Comparison of ENCODE assay signal across 8 mouse cellular contexts in genomic region chr2:58155271-58156107, GRCm38 (mm10). TPM values are rescaled to one million over a fixed set of nuclear protein-coding genes. Genes with fewer than 3 reads are reported as not detected.
DNase-seq lines count a peak whose midpoint lies in the region; ATAC-seq and TF ChIP-seq lines count a peak whose summit lies in the region.

No protein-coding gene starts in this region.

- no peaks in the 10 kb centered on the region; the same call in 1 of the 2 replicates for H3K4me1 ChIP-seq in heart, postnatal 0 days (ENCODE audit: control insufficient read depth, insufficient read depth)
- no peaks in the 10 kb centered on the region for H3K4me1 ChIP-seq in MEL (ENCODE audit: control insufficient read depth in 1 of 2, insufficient read depth in 2 of 2, low read length in 2 of 2)
- H3K4me1 ChIP-seq in hindbrain, embryonic 13.5 days (replicated peaks) = peaks cover 6% of the 10 kb centered on the region
- H3K4me1 ChIP-seq in cerebellum, adult 2 months (ENCODE audit: control insufficient read depth, insufficient read depth, low read length) = 0 out of 2 replicates have a peak, but pooled peaks cover 2% of the 10 kb centered on the region

- TF ChIP-seq EP300 in heart, postnatal 0 days (IDR thresholded peaks at IDR 0.05; ENCODE audit: low read depth) = no peak
- TF ChIP-seq EP300 in MEL (IDR thresholded peaks at IDR 0.05; ENCODE audit: low read depth in 1 of 2, low read length in 2 of 2) = no peak

- H3K9me3 ChIP-seq in heart, postnatal 0 days (replicated peaks; ENCODE audit: control insufficient read depth, low read length) = no peaks in the 10 kb centered on the region
- H3K9me3 ChIP-seq in MEL (replicated peaks; ENCODE audit: insufficient read depth, low read length) = no peaks in the 10 kb centered on the region
- no peaks in the 10 kb centered on the region for H3K9me3 ChIP-seq in hindbrain, embryonic 13.5 days

- TF ChIP-seq POLR2A in MEL (IDR thresholded peaks at IDR 0.05; ENCODE audit: control insufficient read depth in 1 of 2, insufficient read depth in 1 of 2, low read depth in 1 of 2, low read length in 2 of 2, poor library complexity in 1 of 2) = no peak
- TF ChIP-seq POLR2A in myocyte (IDR thresholded peaks at IDR 0.05; ENCODE audit: insufficient read length, low read depth) = no peak
- TF ChIP-seq POLR2A in cerebellum, adult 2 months (IDR thresholded peaks at IDR 0.05; ENCODE audit: borderline replicate concordance, insufficient read depth, low read length) = no peak

- no peak for TF ChIP-seq RAD21 in MEL (IDR thresholded peaks at IDR 0.05; ENCODE audit: low read depth, low read length)

- no peak overlapping the region for H3K9ac ChIP-seq in heart, postnatal 0 days (replicated peaks; ENCODE audit: low read depth, low read length)
- no peak overlapping the region for H3K9ac ChIP-seq in MEL (ENCODE audit: control insufficient read depth, low read depth, low read length, poor library complexity, severe bottlenecking)
- H3K9ac ChIP-seq in hindbrain, embryonic 13.5 days = no peak overlapping the region

- no peaks in the 10 kb centered on the region for H3K36me3 ChIP-seq in heart, postnatal 0 days (replicated peaks; ENCODE audit: control insufficient read depth, insufficient read depth, low read length)
- H3K36me3 ChIP-seq in MEL (ENCODE audit: control insufficient read depth in 1 of 2, insufficient read depth in 2 of 2, low read length in 2 of 2) (no peaks in the 10 kb centered on the region), myocyte (ENCODE audit: control insufficient read depth, insufficient read depth) (no peaks in the 10 kb centered on the region)
- no peaks in the 10 kb centered on the region for H3K36me3 ChIP-seq in hindbrain, embryonic 13.5 days

- no peak for TF ChIP-seq CTCF in heart, postnatal 0 days (IDR thresholded peaks at IDR 0.05; ENCODE audit: low read depth)
- TF ChIP-seq CTCF in MEL (IDR thresholded peaks at IDR 0.05 in 2 of 3, conservative IDR thresholded peaks at IDR 0.05 in 1 of 3; ENCODE audit: control insufficient read depth in 1 of 3, insufficient read depth in 1 of 3, low read depth in 2 of 3, low read length in 3 of 3, poor library complexity in 1 of 3, severe bottlenecking in 1 of 3) = no peak
- no peak for TF ChIP-seq CTCF in cerebellum, adult 2 months (IDR thresholded peaks at IDR 0.05; ENCODE audit: borderline replicate concordance, insufficient read depth, low read depth, low read length)

- H3K4me2 ChIP-seq in heart, postnatal 0 days (ENCODE audit: low read depth, low read length) = peak overlapping the region; percentile 38; the same call in 1 of the 2 replicates
- H3K4me2 ChIP-seq in hindbrain, embryonic 13.5 days = no peak overlapping the region
- H3K4me2 ChIP-seq in myocyte (ENCODE audit: low read depth) = peak overlapping the region; percentile 24

- intact Hi-C loops in heart, postnatal 14 days (cut with DNase I) = no loop called here

- DNase-seq in heart, postnatal 0 days (ENCODE audit: low spot score) = no peak
- DNase-seq in heart, postnatal 14 days = no peak
- DNase-seq in MEL (ENCODE audit: low read depth, low spot score) = peak; percentile 7
- DNase-seq in cerebellum, adult 9-10 months = no peak
- no peak for DNase-seq in cerebellum, adult 2 months
- no peak for DNase-seq in layer of hippocampus, adult 9-10 months (ENCODE audit: low spot score)

- ATAC-seq in heart, postnatal 0 days (ENCODE audit: insufficient read depth, low read depth) = no peak
- ATAC-seq in hindbrain, embryonic 13.5 days (ENCODE audit: low FRiP score) = peak; percentile 63

- peak overlapping the region; percentile 4; the same call in 1 of the 2 replicates for H3K4me3 ChIP-seq in heart, postnatal 0 days (ENCODE audit: low read depth, low read length)
- H3K4me3 ChIP-seq in MEL (ENCODE audit: control insufficient read depth in 1 of 2, insufficient read depth in 1 of 2, low read depth in 2 of 2, low read length in 2 of 2) (peak overlapping the region in 1 of 2 experiments; percentile 43; a peak in 2 of 4 replicates), myocyte (no peak overlapping the region)
- H3K4me3 ChIP-seq in hindbrain, embryonic 13.5 days = no peak overlapping the region
- H3K4me3 ChIP-seq in cerebellum, adult 2 months (replicated peaks; ENCODE audit: insufficient read depth, low read depth, low read length) = no peak overlapping the region

- no peaks in the 10 kb centered on the region for H3K79me2 ChIP-seq in MEL (ENCODE audit: control insufficient read depth, insufficient read depth, low read length, poor library complexity)
- no peaks in the 10 kb centered on the region for H3K79me2 ChIP-seq in myocyte (ENCODE audit: control insufficient read depth, insufficient read depth)

- H3ac ChIP-seq in myocyte (ENCODE audit: control insufficient read depth, insufficient read length) = no peak overlapping the region

- H3K27ac ChIP-seq in heart, postnatal 0 days (ENCODE audit: low read depth) = peak overlapping the region; percentile 50; the same call in 1 of the 2 replicates
- H3K27ac ChIP-seq in MEL (ENCODE audit: control insufficient read depth, low read depth, low read length) = no peak overlapping the region
- H3K27ac ChIP-seq in hindbrain, embryonic 13.5 days = no peak overlapping the region
- no peak overlapping the region for H3K27ac ChIP-seq in cerebellum, adult 2 months (ENCODE audit: insufficient read depth, low read length)

- H3K27me3 ChIP-seq in heart, postnatal 0 days (ENCODE audit: control insufficient read depth, insufficient read depth, low read length) = no peaks in the 10 kb centered on the region
- no peaks in the 10 kb centered on the region for H3K27me3 ChIP-seq in MEL (ENCODE audit: control insufficient read depth in 1 of 2, insufficient read depth in 2 of 2, low read length in 2 of 2)
- H3K27me3 ChIP-seq in hindbrain, embryonic 13.5 days = no peaks in the 10 kb centered on the region
- no peaks in the 10 kb centered on the region for H3K27me3 ChIP-seq in myocyte (ENCODE audit: control insufficient read depth, insufficient read depth, insufficient read length)
- H3K27me3 ChIP-seq in cerebellum, adult 2 months (ENCODE audit: control insufficient read depth, insufficient read depth, low read length) = no peaks in the 10 kb centered on the region

- 57% methylated on average over 7 of the region's 7 CpGs for WGBS in heart, postnatal 0 days
- WGBS in hindbrain, embryonic 13.5 days = 66% methylated on average over 7 of the region's 7 CpGs
- WGBS in cerebellum, adult 2 months = 65% methylated on average over 7 of the region's 7 CpGs

TF ChIP-seq in MEL, 35 proteins besides CTCF, POLR2A, EP300 and RAD21:
- no peak for TF ChIP-seq TCF12 (IDR thresholded peaks at IDR 0.05; ENCODE audit: low read depth, low read length)
- no peak for TF ChIP-seq MYC (IDR thresholded peaks at IDR 0.05; ENCODE audit: low read depth, low read length)
- TF ChIP-seq KAT2A (conservative IDR thresholded peaks at IDR 0.05; ENCODE audit: low read depth, low read length) = no peak

TF ChIP-seq in myocyte, 11 proteins besides CTCF, POLR2A, EP300 and RAD21:
- TF ChIP-seq TCF12 (IDR thresholded peaks at IDR 0.05; ENCODE audit: insufficient read depth, poor library complexity, severe bottlenecking) = no peak
- no peak for TF ChIP-seq MYOD1 (IDR thresholded peaks at IDR 0.05; ENCODE audit: control insufficient read depth in 1 of 3, insufficient read length in 2 of 3, low read depth in 2 of 3)
- TF ChIP-seq CEBPB (IDR thresholded peaks at IDR 0.05; ENCODE audit: insufficient read depth, poor library complexity, severe bottlenecking) = no peak
- no peak for TF ChIP-seq POLR2AphosphoS2 (IDR thresholded peaks at IDR 0.05; ENCODE audit: insufficient read length, low read depth)
- no peak for TF ChIP-seq USF1 (IDR thresholded peaks at IDR 0.05; ENCODE audit: low read depth)
- TF ChIP-seq E2F4 (IDR thresholded peaks at IDR 0.05; ENCODE audit: insufficient read depth) = no peak
- TF ChIP-seq TCF3 (IDR thresholded peaks at IDR 0.05; ENCODE audit: insufficient read length, low read depth) = no peak
- TF ChIP-seq SRF (IDR thresholded peaks at IDR 0.05; ENCODE audit: control insufficient read depth, insufficient read length, low read depth) = no peak
- no peak for TF ChIP-seq REST (IDR thresholded peaks at IDR 0.05; ENCODE audit: insufficient read depth, insufficient read length)
- TF ChIP-seq MYOG (IDR thresholded peaks at IDR 0.05; ENCODE audit: control insufficient read depth in 1 of 3, insufficient read depth in 1 of 3, insufficient read length in 2 of 3, low read depth in 2 of 3) = no peak
- no peak for TF ChIP-seq MAX (IDR thresholded peaks at IDR 0.05; ENCODE audit: low read depth)
TF ChIP-seq in myocyte: peak in this region for 0.

RNA-seq across cellular contexts. Expression of gene Cytip, which starts 39.8 kb away (rescaled TPM):
- total RNA-seq in heart, postnatal 0 days (2014; rRNA removed; ENCODE audit: low replicate concordance) = 2.4 TPM in 1 of 2 replicates, not detected in the other
- 0.27 and 0.49 TPM in 2 replicates for polyA plus RNA-seq in heart, postnatal 0 days (2015; fragmentation: Nextera tagmentation; extraction: Ambion mirVana)
- total RNA-seq in heart, postnatal 14 days (2021) = 1 to 10 TPM; 1.1 to 4.7 TPM
- total RNA-seq in MEL (2012; rRNA removed) = not detected in 2 replicates
- polyA plus RNA-seq in MEL (2012; ENCODE audit: insufficient read depth in 1 of 2, insufficient read length in 2 of 2, low read depth in 1 of 2, low replicate concordance in 2 of 2, missing spikeins in 1 of 2) (not detected), myocyte (2012; fragmentation: generic; extraction: Trizol) (0.05 TPM)
- polyA plus RNA-seq in hindbrain, embryonic 13.5 days (2015; fragmentation: Nextera tagmentation; extraction: Ambion mirVana) = 0.35 TPM in 1 of 2 replicates, not detected in the other
- 0.38 and 0.40 TPM in 2 replicates for polyA plus RNA-seq in cerebellum, adult 2 months (2012; rRNA removed)
